Mouse (Mus musculus) CD4-positive helper T cell, adult 2 months (primary cell): Measurements from ENCODE around the gene Csad.

Source experiments
- DNase-seq: peaks from one replicate; pipeline ENCODE4 v3.0.0-alpha.2; 2012; ENCODE audit warnings: low read depth, missing footprints, low spot score

Csad gene

DNA sequence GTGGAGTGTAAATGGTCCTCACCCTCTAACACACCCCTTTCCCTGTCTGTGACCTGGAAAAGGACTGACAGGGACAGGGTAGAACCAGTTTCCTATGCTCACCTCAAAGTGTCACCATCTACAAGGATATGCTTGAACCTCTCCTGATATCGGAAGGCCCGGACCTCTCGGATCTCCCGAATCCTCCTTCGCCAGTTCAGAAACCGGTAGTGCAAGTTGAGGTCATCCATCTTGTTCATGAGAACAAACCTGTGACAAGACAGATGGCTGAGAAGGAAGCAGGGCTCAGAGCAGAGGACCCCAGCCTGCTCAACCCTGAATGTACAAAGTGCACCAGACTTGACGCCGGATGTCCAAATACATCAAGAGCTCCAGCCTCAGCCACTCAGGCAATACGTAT is 71.2 kb downstream of the Csad start:
- no peak for DNase-seq
